Mouse (Mus musculus): ENCODE measurements around the gene Agap1. TPM values are rescaled to one million over a fixed set of nuclear protein-coding genes. Genes with fewer than 3 reads are reported as not detected.

The Agap1 gene
- total RNA-seq, 2 experiments from 2014 or later, result 16.5 to 26.3 TPM

DNA sequence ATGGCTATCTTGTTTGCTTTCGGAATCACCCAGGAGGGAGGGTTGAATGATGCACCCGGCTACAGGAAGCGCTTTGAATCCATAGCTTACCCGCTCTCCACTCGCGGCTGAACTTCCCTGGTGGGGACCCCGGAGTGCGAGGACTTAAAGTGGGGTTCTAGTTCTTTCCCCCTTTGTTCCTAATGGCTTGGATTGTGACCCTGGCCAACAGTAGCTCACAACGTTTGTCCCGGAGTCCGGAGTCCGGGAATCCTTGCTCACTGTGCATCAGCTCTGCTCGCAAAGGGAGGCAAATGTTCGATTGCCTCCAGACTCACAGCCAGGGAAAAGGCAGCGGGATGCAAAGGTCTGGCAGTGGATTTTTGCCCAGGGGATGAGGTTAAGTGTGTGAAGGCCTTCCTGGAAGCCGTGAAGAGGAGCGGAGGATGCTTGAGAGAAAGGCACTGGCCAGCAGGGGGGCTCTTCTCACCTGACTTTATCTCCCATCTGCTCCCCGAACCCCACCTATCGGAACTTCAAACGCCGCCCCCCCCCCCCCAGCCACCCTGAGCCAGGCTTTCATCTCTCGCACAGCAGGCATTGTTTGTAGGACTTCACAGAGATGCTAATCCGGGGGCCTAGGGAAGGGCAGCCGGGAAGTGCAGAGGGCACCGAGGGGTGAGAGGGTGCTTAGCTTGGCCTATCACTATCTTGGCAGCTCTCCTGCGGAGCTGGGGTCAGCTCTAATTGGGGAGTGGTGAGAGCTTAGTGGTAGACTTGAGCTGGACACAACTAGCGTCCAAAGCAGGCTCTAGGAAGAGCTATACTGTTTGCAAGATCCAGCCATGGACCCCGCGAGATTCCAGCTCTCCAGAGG is 481.1 kb downstream of the Agap1 start:
- intact Hi-C loops (cut with DNase I), result no loop called here

DNA sequence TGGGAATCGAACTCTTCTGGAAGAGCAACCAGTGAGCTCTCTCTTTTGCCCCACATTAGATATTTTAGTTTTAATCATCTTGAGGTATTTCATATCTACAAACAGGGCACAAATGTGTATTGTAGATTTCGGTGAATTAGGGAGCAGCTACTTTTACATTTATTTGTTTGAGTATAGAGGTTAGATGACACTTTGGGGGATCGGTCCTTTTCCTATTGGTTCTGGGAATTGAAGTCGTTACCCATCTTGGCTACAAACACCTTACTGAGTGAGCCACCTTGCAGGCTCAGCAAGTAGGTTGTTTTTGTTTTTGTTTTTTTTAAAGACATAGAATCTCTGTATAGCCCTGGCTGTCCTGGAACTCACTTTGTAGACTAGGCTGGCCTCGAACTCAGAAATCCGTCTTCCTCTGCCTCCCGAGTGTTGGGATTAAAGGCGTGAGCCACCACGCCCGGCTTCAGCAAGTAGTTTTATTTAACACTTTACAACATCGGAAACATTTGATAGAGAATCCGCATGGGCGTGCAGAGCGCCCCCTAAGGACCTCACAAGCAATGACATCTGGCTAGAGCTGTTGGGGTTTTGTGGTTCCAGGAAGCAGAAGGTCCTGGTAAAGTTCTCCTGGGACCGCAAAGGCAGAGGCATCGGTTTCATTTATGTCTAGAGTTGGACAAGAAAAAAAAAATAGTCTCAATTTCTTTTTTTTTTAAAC is 484.4 kb downstream of the Agap1 start:
- intact Hi-C loops (cut with DNase I), result no loop called here
- no peak for DNase-seq

More for the DNA sequence above, 481.1 kb downstream of the Agap1 start:
- no peak for DNase-seq

DNA sequence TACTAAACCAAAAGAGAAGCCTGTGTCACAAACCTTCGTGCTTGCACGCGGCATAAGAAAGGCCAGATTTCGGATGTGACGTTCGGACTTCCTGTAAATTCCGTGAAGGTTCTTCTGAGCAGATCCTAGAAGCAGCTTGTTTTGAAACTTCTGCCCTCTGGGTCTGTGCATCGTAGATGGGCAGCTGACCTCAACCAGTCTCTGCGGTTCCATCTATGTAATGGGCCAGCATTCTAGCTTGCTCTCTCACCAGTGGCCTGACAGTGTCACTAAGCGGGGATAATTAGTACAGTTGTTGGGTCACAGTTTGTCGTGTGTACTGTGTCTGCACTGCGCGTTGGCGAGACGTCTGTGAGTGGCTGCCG is 485.0 kb downstream of the Agap1 start:
- DNase-seq, result no peak
- intact Hi-C loops (cut with DNase I), result no loop called here

DNA sequence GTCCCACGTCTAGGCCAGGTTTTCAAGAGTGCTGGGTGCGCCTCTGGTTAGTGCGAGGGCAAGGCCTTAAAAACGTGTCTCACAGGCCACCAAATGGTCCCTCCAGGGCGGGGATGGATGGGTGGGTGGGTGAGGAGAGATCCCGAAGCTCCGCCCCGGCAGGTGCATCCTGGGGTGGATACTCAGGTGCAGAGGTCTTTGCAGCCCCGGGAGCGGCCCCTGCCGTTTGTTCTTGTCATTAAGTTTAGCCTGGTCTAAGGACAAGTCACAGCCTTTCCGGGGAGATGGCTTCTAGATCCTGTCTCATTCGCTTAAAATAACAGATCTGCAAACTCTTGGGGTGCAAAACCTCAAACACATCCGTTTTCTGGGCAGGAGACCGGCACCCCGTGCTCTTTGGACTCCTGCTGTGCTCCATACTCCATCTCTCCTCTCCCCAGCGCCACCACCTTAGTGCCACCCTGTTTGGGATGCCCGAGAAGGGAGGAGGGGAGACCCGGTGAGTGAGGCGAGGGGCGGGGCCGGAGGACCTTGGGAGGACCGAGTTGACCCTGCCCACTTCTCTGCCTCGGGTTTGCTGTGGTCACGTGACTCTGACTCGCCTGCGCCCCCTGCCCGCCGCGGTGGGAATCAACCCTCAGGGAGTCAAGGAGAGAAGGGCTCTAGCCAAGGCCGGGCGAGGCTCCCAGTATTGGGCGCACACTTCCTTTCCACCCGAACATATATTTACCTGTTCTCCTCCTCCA is 485.5 kb downstream of the Agap1 start:
- intact Hi-C loops (cut with DNase I), result loop anchor here (5.0 kb wide), 3 partner anchors 78 to 273 kb away; no protein-coding TSS in a partner anchor
- DNase-seq, result peak; percentile 58 to 68

DNA sequence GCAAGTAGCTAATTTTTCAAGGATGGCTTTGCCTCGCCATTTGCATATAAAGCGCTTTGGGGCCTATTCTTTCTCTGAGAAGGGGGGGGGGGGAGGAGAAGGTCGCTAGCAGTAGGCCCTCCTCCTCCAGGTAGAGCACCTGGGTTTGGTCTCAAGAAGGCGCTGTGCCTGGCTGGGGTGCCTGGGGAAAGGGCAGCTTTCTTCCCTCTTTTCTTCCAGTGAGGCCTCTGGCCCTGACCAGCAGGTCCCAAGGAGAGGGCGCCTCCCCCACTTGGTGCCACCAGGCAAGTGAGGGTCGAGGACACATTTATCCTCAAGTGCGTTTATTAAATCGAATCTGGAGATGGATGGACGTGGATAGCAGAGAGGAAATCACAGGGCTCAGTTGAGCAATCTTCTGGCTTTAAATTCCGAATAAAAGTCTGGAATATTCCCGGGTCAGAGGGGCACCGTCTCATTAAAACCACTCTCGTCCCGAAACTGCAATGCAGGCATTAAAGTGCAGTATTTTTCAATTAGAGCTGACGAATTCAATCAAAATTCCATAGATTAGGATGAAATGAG is 486.4 kb downstream of the Agap1 start:
- DNase-seq, result no peak
- intact Hi-C loops (cut with DNase I), result loop anchor here (5.0 kb wide), 3 partner anchors 79 to 274 kb away; no protein-coding TSS in a partner anchor

DNA sequence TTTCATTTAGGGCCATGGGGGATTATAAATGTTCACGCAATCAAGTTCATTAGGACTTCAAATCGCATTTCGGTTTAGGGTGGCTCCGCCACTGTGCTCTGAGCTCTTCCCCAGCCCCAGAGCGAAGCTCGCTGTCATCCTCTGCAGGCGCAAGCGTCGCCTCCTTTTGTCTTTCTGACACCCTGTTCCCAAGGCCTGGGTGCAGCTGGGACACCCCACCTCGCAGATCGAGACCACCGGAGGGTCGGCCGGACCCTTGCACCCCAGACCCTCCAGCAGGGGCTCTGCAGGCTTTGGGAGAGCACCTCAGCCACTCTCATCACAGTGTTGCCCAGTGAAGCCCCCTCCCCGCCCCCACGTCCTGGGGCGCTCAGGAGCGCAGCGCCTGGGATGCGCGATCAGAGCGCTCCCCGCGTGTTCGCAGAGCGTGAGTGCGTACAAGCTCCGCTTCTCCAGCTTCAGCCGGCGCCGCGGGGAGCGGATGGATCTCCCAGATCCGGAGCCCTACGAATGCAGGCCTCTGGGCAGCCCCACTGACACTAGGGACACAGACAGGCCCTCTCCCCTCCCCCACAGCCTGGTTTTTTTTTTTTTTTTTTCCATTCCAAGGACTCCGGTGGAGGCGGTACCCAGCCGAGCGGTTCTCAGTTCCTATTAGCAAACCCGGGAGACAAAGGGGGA is 487.2 kb downstream of the Agap1 start:
- intact Hi-C loops (cut with DNase I), result loop anchor here (2.0 to 5.0 kb wide), 4 partner anchors 80 to 297 kb away; no protein-coding TSS in a partner anchor
- no peak for DNase-seq

DNA sequence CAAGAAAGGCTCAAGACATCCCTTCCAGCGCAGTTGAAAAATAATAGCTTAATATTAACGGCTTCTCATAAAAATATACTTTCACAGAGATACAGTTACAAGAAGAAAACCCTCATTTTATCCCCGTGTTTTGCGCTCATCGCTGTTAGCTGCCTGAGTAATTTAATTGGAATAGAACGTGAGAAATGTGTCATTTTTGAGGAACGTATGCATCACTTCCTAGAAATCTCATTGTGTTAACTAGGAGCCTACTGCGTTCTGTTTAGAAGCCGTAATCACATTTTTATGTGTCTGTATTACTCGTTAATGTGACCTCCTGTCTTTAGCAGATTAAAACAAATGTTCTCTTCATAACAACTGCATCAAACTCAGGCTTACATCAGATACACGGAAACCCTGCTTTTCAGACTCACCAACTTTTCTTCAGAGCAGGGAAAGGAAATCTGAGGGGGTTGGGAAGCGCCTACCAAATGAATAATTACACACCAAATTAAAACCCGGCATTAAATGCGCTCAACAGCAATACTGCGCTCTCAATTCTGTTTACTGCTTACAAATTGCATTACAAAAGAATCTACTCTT is 487.9 kb downstream of the Agap1 start:
- intact Hi-C loops (cut with DNase I), result loop anchor here (2.0 to 5.0 kb wide), 4 partner anchors 80 to 298 kb away; no protein-coding TSS in a partner anchor
- no peak for DNase-seq

DNA sequence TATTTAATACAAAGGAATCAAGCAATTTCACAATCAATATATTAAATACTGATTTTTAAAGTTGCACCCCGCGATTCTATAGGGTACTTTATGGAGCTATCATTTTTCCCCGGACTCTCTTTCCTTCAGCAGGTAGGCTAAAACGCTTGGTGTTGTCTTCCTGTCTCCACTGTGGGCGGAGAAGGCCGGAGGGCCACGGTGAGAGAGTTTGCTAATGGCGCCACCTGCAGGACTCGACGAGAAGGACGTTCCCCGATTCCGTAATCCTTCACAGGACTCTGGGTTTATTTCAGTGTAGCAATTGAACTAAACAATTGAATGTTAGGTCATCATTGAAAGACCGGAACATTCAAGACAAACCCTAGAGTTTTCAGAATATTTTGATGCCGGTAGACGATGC is 488.6 kb downstream of the Agap1 start:
- intact Hi-C loops (cut with DNase I), result loop anchor here (2.0 to 5.0 kb wide), 4 partner anchors 81 to 298 kb away; no protein-coding TSS in a partner anchor
- peak; percentile 67 to 69 for DNase-seq

All from gastrocnemius, postnatal 36 days (tissue).